Mouse (Mus musculus) forebrain, embryonic 12.5 days (tissue): ENCODE measurements at regions not wholly inside any gene's neighbourhood (a gene's known extent, or its start where the extent isn't known, plus 50 kb on each side); places are given as distances from the start of the nearest gene placed in this dataset.
A peak's percentile ranks its signal among the peaks of the same experiment; 100 is the strongest.

Experiments used
- ATAC-seq: fragments of 200-750 bp; cut with Nextera tagmentation; 2 replicates; pipeline ENCODE4 v1.8.0; 2017; ENCODE audit warnings: moderate TSS enrichment; ENCODE audit not compliant: low FRiP score
- H3K27ac ChIP-seq: fragments of 300-500 bp; sonication (generic); 2 replicates; pipeline ENCODE4 v1.5.1; 2016; ENCODE audit warnings: mild to moderate bottlenecking
- H3K27me3 ChIP-seq: fragments of 300-500 bp; sonication (generic); 2 replicates; pipeline ENCODE4 v1.6.1; 2016; ENCODE audit warnings: mild to moderate bottlenecking
- H3K36me3 ChIP-seq: fragments of 300-500 bp; sonication (generic); replicated peaks from 2 replicates; pipeline ENCODE4 v1.6.1; 2016; ENCODE audit warnings: mild to moderate bottlenecking
- H3K4me1 ChIP-seq: fragments of 300-500 bp; sonication (generic); 2 replicates; pipeline ENCODE4 v1.6.1; 2016
- H3K4me2 ChIP-seq: fragments of 300-500 bp; sonication (generic); 2 replicates; pipeline ENCODE4 v1.6.1; 2016; ENCODE audit warnings: mild to moderate bottlenecking, moderate library complexity
- H3K4me3 ChIP-seq: fragments of 300-500 bp; sonication (generic); replicated peaks from 2 replicates; pipeline ENCODE4 v1.5.1; 2016; ENCODE audit warnings: mild to moderate bottlenecking
- H3K9ac ChIP-seq: fragments of 300-500 bp; sonication (generic); 2 replicates; pipeline ENCODE4 v1.6.1; 2016; ENCODE audit warnings: mild to moderate bottlenecking
- H3K9me3 ChIP-seq: fragments of 300-500 bp; sonication (generic); 2 replicates; pipeline ENCODE4 v1.6.1; 2016
- WGBS: fragments of 180-500 bp; shearing (Covaris S2); methylation state at CpG from one replicate; pipeline ENCODE4 v1.1.7; 2016; 5-methylcytosine and 5-hydroxymethylcytosine counted together

DNA sequence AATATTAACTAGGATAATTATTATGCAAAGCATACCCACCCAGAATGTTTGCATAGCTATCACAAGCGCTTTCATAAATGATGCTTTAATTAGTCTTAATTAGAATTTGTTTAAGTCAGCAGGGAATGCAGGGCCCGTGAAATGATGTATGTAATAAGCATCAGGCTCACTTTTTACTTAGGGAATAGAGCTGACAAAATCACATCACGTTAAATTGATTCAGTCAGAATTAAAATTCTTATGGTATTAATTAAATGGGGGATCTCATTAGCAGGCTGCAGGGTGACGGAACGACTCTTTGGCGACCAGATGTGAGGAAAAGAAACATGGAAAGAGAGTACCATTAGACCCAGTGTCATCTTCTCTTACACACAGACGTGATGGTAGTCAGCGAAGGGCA is 285.5 kb downstream of the Gpd2 start:
- peak; percentile 89 for ATAC-seq
- Histone ChIP-seq H3K4me1 (peaks cover 11% of the 10 kb centered on the region; the same call in 1 of the 2 replicates), H3K9me3 (no peaks in the 10 kb centered on the region), H3K4me3 (no peak overlapping the region), H3K4me2 (no peak overlapping the region), H3K27me3 (no peaks in the 10 kb centered on the region), H3K9ac (no peak overlapping the region), H3K36me3 (no peaks in the 10 kb centered on the region), H3K27ac (no peak overlapping the region)
- 31% methylated on average over 8 of the region's 8 CpGs for WGBS

DNA sequence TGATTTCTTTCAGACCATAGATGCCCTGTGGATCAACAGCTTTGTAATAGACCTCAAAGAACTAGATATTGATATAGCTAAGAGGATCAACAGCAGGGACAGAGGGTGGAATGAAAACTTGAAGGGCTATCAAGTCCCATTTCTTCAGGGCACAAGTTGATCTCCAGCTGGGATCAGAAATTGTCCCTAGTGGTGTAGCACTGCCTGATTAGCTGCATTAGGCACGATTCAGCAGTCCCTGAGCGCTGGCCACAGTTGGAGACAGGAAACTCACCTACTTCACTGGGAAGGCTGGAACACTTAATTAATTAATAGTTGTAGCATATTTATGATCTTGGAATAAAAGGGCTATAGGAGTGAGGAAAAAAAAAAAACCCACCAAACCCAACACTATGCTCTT is 290.5 kb downstream of the Gpd2 start:
- Histone ChIP-seq H3K27me3 (no peaks in the 10 kb centered on the region), H3K27ac (no peak overlapping the region), H3K4me1 (no peaks in the 10 kb centered on the region), H3K4me2 (no peak overlapping the region), H3K36me3 (no peaks in the 10 kb centered on the region), H3K4me3 (no peak overlapping the region), H3K9ac (no peak overlapping the region), H3K9me3 (no peaks in the 10 kb centered on the region)
- no peak for ATAC-seq
- WGBS: 29% methylated on average over 2 of the region's 2 CpGs

DNA sequence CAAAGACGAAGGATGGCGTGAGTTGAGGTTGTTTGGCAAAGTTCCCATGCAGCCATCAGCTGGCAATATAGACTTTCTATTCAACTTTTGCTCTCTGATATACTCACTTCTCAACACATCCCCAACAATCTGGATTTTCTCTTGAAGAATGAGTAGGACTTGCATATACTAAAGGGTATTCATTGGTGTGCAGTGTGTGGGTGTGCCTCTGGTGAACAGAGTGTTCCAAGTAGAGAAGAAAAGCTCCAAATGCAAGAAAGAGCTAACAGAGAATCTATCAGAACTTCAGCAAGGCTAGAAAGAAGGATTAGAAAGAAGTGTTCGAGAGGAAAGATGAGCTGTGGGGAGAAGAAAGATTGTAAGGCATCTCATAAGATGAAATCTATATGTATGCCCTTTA is 302.4 kb downstream of the Gpd2 start:
- no peak overlapping the region for H3K9ac ChIP-seq
- WGBS: 95% methylated on average over 3 of the region's 3 CpGs
- no peak for ATAC-seq

DNA sequence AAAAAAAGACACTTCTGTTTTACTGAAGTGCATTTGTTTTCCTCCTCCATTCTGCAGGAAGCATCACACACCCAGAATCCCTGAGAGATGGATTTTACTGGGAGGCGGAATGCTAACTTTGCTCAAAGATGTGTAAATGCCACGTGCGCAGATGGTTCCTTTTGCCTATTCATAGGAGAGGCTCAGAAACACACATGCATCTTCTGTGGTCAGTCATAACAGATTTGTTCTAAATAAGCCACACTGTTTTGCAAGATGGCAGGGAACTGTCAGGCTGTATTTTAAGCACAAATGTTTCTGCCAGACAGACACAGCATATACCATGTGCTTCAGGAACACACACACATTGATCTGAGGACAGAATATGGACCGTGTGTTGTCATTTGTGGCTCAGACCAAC is 327.8 kb downstream of the Gpd2 start:
- WGBS: 90% methylated on average over 4 of the region's 4 CpGs
- H3K4me1 ChIP-seq: no peaks in the 10 kb centered on the region
- H3K27me3 ChIP-seq: no peaks in the 10 kb centered on the region
- no peak for ATAC-seq
- no peak overlapping the region for H3K4me2 ChIP-seq
- H3K4me3 ChIP-seq: no peak overlapping the region
- H3K27ac ChIP-seq: no peak overlapping the region
- H3K9ac ChIP-seq: no peak overlapping the region
- 0 out of 2 replicates have a peak, but pooled peaks cover 8% of the 10 kb centered on the region for H3K9me3 ChIP-seq
- no peaks in the 10 kb centered on the region for H3K36me3 ChIP-seq

More for the DNA sequence above, 302.4 kb downstream of the Gpd2 start:
- no peaks in the 10 kb centered on the region for H3K9me3 ChIP-seq
- H3K4me3 ChIP-seq: no peak overlapping the region
- no peaks in the 10 kb centered on the region for H3K36me3 ChIP-seq
- H3K27ac ChIP-seq: no peak overlapping the region
- no peaks in the 10 kb centered on the region for H3K27me3 ChIP-seq
- H3K4me2 ChIP-seq: no peak overlapping the region
- H3K4me1 ChIP-seq: no peaks in the 10 kb centered on the region

DNA sequence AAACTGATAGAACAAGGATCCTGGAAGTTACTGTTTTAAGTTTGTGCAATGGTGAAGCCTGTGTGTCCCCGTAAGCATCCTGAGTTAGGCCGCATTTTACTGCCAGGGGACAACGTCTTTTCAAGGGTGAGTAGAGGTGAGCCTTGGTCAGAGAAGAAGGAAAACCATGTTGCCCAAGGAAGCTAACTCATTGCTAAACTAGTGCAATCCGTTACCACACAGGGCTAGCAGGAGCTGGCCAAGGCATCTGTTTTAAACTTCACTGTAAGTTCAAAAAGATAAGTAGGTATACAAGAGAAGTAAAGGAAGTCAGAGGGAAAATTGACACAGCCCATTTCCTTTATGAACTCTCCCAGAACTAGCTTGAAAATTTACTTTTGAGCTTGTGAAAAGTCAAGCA is 328.7 kb downstream of the Gpd2 start:
- Histone ChIP-seq H3K9me3 (0 out of 2 replicates have a peak, but pooled peaks cover 8% of the 10 kb centered on the region), H3K27ac (no peak overlapping the region), H3K4me1 (no peaks in the 10 kb centered on the region), H3K4me2 (no peak overlapping the region), H3K4me3 (no peak overlapping the region), H3K36me3 (no peaks in the 10 kb centered on the region), H3K9ac (no peak overlapping the region), H3K27me3 (no peaks in the 10 kb centered on the region)
- 89% methylated on average over 4 of the region's 4 CpGs for WGBS
- ATAC-seq: no peak

DNA sequence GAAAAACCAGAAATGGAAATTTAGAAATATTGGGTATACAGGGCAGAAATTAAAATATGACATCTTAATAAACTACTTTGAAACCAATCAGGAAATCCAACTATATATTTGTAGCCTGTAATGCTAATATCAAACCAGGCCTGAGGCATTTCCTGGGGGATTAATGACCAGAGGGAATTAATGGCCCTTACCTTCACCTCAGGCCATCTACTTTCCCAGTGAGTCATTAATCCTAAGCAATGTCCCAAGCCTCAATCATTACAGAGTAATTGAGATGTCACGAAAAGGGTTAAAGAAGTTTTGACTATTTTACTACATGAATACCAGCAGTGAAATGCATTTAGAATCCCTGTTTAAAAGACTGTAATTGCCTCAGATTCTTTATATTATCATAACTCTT is 329.7 kb downstream of the Gpd2 start:
- Histone ChIP-seq H3K4me1 (no peaks in the 10 kb centered on the region), H3K4me3 (no peak overlapping the region), H3K9ac (no peak overlapping the region), H3K4me2 (no peak overlapping the region), H3K36me3 (no peaks in the 10 kb centered on the region), H3K27me3 (no peaks in the 10 kb centered on the region), H3K27ac (no peak overlapping the region), H3K9me3 (0 out of 2 replicates have a peak, but pooled peaks cover 6% of the 10 kb centered on the region)
- 85% methylated on average over 1 of the region's 1 CpGs for WGBS
- no peak for ATAC-seq

DNA sequence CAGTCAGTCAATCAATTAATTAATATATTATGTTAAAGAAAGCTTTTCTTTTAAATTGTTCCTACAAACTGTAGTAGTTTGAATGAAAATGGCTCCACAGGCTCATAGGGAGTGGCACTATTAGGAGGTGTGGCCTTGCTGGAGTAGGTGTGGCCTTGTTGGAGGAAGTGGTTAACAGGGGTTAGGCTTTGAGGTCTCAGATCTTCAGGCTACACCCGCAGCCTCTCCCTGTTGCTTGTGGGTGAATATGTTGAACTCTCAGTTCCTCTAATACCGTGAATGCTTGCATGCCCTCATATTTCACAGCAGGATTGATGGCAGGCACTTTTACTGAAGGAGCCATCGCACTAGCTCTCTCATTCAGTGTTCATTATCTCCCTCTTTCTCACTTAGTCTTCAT is 349.6 kb downstream of the Gpd2 start:
- H3K4me3 ChIP-seq: no peak overlapping the region
- H3K4me2 ChIP-seq: no peak overlapping the region
- no peak overlapping the region for H3K27ac ChIP-seq
- H3K27me3 ChIP-seq: no peaks in the 10 kb centered on the region
- H3K36me3 ChIP-seq: no peaks in the 10 kb centered on the region
- H3K9ac ChIP-seq: no peak overlapping the region
- no peak for ATAC-seq
- no peaks in the 10 kb centered on the region for H3K9me3 ChIP-seq
- H3K4me1 ChIP-seq: no peaks in the 10 kb centered on the region
- WGBS: 85% methylated on average over 3 of the region's 3 CpGs

DNA sequence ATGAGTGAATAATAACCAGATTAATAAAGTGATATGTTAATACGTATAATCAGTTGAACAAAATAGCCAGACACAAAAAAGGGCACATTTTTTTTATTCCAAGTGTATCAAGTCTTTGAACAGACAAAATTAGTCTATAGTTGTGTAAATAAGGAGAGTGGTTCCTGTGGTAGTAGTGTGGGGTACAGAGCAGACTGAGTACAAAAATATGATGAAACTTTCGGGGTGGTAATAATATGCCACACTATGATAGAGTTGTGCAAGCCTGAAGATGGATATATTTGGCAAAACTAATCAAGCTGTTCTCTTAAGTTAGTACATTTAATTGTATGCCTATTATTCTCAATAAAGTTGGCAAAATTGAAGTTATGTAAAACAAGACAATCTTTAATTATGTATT is 356.1 kb downstream of the Gpd2 start:
- H3K36me3 ChIP-seq: no peaks in the 10 kb centered on the region
- no peaks in the 10 kb centered on the region for H3K27me3 ChIP-seq
- H3K27ac ChIP-seq: no peak overlapping the region
- peaks cover 7% of the 10 kb centered on the region; the same call in 1 of the 2 replicates for H3K4me1 ChIP-seq
- H3K9ac ChIP-seq: no peak overlapping the region
- H3K4me3 ChIP-seq: no peak overlapping the region
- WGBS: 92% methylated on average over 2 of the region's 2 CpGs
- H3K9me3 ChIP-seq: no peaks in the 10 kb centered on the region
- ATAC-seq: no peak
- H3K4me2 ChIP-seq: no peak overlapping the region

DNA sequence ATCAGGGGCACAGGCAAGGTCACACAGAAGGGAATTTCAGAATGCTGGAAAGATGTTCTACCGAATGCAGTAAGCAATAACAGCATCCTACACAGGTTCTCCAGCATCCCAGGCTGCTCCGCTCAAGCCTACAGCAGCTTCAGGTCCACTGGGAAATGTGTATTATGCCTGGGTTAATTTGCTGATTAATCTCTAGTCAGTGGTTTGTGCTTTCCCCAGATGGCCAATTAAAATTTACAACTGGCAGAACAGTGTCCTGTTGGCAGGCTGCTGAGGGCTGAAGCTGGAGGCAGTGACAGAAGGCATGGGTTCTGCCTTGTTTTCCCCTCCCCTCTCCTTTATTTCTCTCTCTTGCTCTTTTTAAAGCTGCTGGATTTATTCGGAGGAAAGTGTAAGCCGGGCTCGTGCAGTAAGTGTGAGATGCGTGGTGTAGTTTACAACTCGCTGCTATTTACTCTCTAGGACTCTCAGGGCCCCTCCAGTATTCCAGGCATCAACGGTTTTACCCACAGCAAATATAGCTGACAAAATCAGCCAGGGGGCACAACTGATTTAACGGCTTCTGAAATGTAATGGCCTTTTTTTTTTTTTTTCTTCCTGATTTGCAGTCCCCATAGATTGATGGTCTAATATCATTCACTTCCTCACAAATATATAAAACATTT is 360.4 kb downstream of the Gpd2 start:
- 31% methylated on average over 9 of the region's 9 CpGs for WGBS
- Histone ChIP-seq H3K9me3 (no peaks in the 10 kb centered on the region), H3K4me1 (peaks cover 7% of the 10 kb centered on the region; the same call in 1 of the 2 replicates), H3K9ac (no peak overlapping the region), H3K4me3 (no peak overlapping the region), H3K27ac (peak overlapping the region; percentile 65), H3K27me3 (no peaks in the 10 kb centered on the region), H3K36me3 (no peaks in the 10 kb centered on the region), H3K4me2 (peak overlapping the region; percentile 33)
- peak; percentile 91 for ATAC-seq

DNA sequence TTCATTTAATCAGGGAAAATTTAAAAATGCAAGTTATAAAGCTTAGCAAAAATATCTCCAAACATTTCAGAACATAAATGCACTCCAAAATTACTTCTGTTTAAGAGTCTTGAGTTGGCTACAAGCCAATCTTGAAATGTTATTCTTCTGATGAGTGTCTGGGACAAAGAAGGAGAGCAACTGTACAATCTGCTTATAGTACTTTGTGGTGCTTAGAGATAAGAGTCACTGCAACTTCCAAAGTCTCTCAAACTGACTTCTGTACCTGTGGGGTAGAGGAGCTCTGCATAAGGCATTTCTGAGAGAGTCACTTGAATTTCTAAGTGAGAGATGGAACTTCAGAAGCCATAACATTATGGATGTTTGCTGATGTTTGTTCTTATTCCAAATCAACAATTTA is 374.2 kb downstream of the Gpd2 start:
- no peaks in the 10 kb centered on the region for H3K36me3 ChIP-seq
- no peak for ATAC-seq
- no peaks in the 10 kb centered on the region for H3K9me3 ChIP-seq
- no peak overlapping the region for H3K4me3 ChIP-seq
- peaks cover 26% of the 10 kb centered on the region for H3K4me1 ChIP-seq
- H3K27me3 ChIP-seq: no peaks in the 10 kb centered on the region
- no peak overlapping the region for H3K9ac ChIP-seq
- no peak overlapping the region for H3K4me2 ChIP-seq
- H3K27ac ChIP-seq: no peak overlapping the region

DNA sequence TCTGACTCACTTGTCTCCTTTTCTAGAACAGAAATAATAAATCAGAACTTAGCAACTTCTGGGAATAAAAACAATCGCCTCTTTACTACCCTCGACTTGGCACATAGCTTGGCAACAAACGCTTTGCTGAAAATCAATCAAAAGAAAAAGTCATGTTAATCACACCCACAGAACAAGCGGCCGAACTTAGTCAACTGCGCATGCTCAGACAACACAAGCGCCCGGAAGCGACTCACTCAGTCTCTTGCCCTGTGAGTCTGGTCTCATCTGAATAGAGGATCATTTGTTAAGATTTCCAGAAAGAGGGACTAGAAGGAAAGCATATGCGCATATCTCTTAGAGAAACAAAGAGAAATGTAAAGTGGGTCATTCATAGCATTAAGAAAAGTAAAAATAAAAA is 375.8 kb downstream of the Gpd2 start:
- Histone ChIP-seq H3K27me3 (no peaks in the 10 kb centered on the region), H3K9me3 (no peaks in the 10 kb centered on the region), H3K36me3 (no peaks in the 10 kb centered on the region), H3K9ac (no peak overlapping the region), H3K4me2 (peak overlapping the region; percentile 39), H3K4me3 (no peak overlapping the region), H3K4me1 (peaks cover 32% of the 10 kb centered on the region), H3K27ac (no peak overlapping the region)
- peak; percentile 73 for ATAC-seq
- 31% methylated on average over 10 of the region's 10 CpGs for WGBS

DNA sequence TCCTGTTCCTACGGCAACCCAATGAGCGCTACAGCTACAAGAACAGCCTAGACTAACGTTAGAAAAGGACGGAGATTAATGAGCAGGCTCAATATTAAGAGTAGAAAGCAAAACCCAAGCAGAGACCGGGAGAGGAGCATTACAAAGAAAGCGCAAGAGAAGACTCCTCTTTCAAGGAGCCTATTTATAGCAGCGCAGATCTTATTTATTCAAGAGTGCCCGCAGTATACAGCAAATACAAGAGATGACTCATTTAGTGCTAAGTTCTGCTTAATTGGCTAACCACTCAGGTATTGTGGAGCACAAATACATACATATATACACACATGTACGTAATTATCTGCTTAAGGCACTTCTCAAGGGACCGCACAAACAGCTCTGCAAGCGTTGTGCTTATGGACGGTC is 377.2 kb downstream of the Gpd2 start:
- ATAC-seq: peak; percentile 80
- Histone ChIP-seq H3K27ac (peak overlapping the region; percentile 70; the same call in 1 of the 2 replicates), H3K9me3 (no peaks in the 10 kb centered on the region), H3K9ac (no peak overlapping the region), H3K36me3 (no peaks in the 10 kb centered on the region), H3K27me3 (peaks cover 5% of the 10 kb centered on the region; the same call in 1 of the 2 replicates), H3K4me3 (peak overlapping the region; percentile 23), H3K4me1 (peaks cover 32% of the 10 kb centered on the region), H3K4me2 (peak overlapping the region; percentile 50)
- 13% methylated on average over 12 of the region's 12 CpGs for WGBS

DNA sequence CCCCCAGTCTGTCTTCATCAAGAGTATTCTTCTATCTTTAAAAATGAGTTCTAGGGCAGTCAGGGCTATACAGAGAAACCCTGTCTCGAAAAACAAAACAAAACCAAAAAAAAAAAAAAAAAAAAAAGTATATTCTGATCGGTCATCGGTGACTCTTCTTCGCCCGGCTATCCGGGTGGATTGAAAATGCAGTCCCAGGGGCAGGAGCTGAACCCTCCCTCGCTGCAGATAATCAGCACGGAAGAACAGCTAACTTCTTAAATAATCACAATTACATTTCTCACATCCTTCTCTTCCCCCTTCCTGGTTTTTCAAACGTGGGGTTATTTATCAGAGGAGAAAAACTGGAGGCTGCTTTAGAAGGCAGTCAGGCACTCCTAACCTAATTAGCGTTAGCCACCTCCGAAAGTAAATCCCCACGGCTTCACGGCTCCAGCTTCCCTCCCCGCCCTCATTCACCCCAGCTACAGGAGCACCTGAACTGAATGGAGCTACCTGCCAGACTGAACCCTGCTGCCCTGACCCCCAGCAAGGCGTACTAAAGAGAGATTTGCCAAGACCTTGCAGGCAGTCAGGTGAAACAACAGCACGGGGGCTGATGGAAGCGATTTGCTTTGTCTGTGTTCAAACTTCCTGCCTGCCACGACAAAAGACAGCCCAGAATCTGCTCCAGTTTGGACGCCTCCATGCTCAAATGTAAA is 379.2 kb downstream of the Gpd2 start:
- Histone ChIP-seq H3K4me3 (peak overlapping the region; percentile 30), H3K4me2 (peak overlapping the region; percentile 57), H3K9ac (peak overlapping the region; percentile 40), H3K36me3 (no peaks in the 10 kb centered on the region), H3K4me1 (peaks cover 32% of the 10 kb centered on the region), H3K27me3 (peaks cover 5% of the 10 kb centered on the region; the same call in 1 of the 2 replicates), H3K9me3 (no peaks in the 10 kb centered on the region), H3K27ac (peak overlapping the region; percentile 31; the same call in 1 of the 2 replicates)
- ATAC-seq: peak; percentile 45
- under 1% methylated on average over 19 of the region's 19 CpGs for WGBS
